Mouse (Mus musculus) ES-E14 (cell line): ENCODE results near the gene Gm9507. TPM values are rescaled to one million over a fixed set of nuclear protein-coding genes. Genes with fewer than 3 reads are reported as not detected.
"Not testable (repeated sequence)": the region's sequence is repeated elsewhere in the genome, so short reads cannot be mapped to it uniquely, and the experiment has no call there.

Source experiments
- DNase-seq: peaks from one replicate; pipeline ENCODE4 v3.0.0-alpha.2; 2013; ENCODE audit warnings: low read depth, low spot score
- H3K27ac ChIP-seq: 2 replicates; pipeline ENCODE4 v1.5.1; 2012; ENCODE audit warnings: low read depth, mild to moderate bottlenecking, low read length, moderate library complexity, mixed read lengths; ENCODE audit not compliant: poor library complexity, insufficient read depth, severe bottlenecking
- H3K36me3 ChIP-seq: 2 replicates; pipeline ENCODE4 v1.6.1; 2012; ENCODE audit warnings: mild to moderate bottlenecking, low read length, moderate library complexity, mixed read lengths; ENCODE audit not compliant: control insufficient read depth, poor library complexity, insufficient read depth, severe bottlenecking
- H3K4me1 ChIP-seq, 2 experiments: fragments of 150-350 bp in 1 of 2; sonication (generic) in 1 of 2; 2 replicates each; pipeline ENCODE4 v1.6.1; 2012; ENCODE audit warnings: low read length in 2 of 2, mild to moderate bottlenecking in 1 of 2, mixed read lengths in 1 of 2; ENCODE audit not compliant: control insufficient read depth in 2 of 2, insufficient read depth in 2 of 2, poor library complexity in 1 of 2
- H3K4me3 ChIP-seq, 2 experiments: fragments of 150-350 bp in 1 of 2; sonication (generic) in 1 of 2; 2 replicates each; pipeline ENCODE4 v1.5.1; 2012; ENCODE audit warnings: low read length in 2 of 2, low read depth in 1 of 2, mild to moderate bottlenecking in 1 of 2, mixed read lengths in 1 of 2; ENCODE audit not compliant: insufficient read depth in 1 of 2, poor library complexity in 1 of 2, severe bottlenecking in 1 of 2
- H3K9ac ChIP-seq: 2 replicates; pipeline ENCODE4 v1.6.1; 2012; ENCODE audit warnings: low read depth, mild to moderate bottlenecking, low read length, mixed read lengths; ENCODE audit not compliant: poor library complexity, insufficient read depth, severe bottlenecking
- H3K9me3 ChIP-seq: fragments of 150-350 bp; sonication (generic); 2 replicates; pipeline ENCODE4 v1.6.1; 2012; ENCODE audit warnings: low read depth, mild to moderate bottlenecking, low read length; ENCODE audit not compliant: control insufficient read depth, insufficient read depth
- HCFC1 ChIP-seq: IDR thresholded peaks from 2 replicates; pipeline ENCODE4 v1.6.1; 2012; ENCODE audit warnings: low read length, inconsistent platforms, borderline replicate concordance; ENCODE audit not compliant: insufficient read depth
- ZNF384 ChIP-seq: IDR thresholded peaks from 2 replicates; pipeline ENCODE4 v1.6.1; 2012; ENCODE audit warnings: low read depth, low read length, inconsistent platforms
- in situ Hi-C, 2 experiments: fragments of 600-800 bp; cut with MboI; formaldehyde crosslinking; loops; one replicate each; pipeline ENCODE4 v1.15.1; 2025; ENCODE audit warnings: low sequenced_read_pairs in 2 of 2, inconsistent platforms in 1 of 2; ENCODE audit not compliant: unreplicated experiment in 2 of 2
- total RNA-seq: library from RNA; depleted of rRNA; stranded (reverse); fragments of 300-350 nt; gene quantifications from 2 replicates; pipeline ENCODE4 v1.2.3, GENCODE M21; 2012; rRNA removed

Gm9507 gene
- total RNA-seq, 1 experiment: not detected

GRCm38 (mm10) chr10:77772142-77772541 is 39.5 kb downstream of the Gm9507 start:
- H3K36me3 ChIP-seq, H3K4me1 ChIP-seq, H3K9ac ChIP-seq, H3K4me3 ChIP-seq, H3K9me3 ChIP-seq, H3K27ac ChIP-seq, in situ Hi-C loops, DNase-seq: not testable (repeated sequence)

- in situ Hi-C loops, H3K27ac ChIP-seq, H3K9ac ChIP-seq, H3K36me3 ChIP-seq, H3K4me3 ChIP-seq, DNase-seq, H3K4me1 ChIP-seq, H3K9me3 ChIP-seq: not testable (repeated sequence)
Measured at GRCm38 (mm10) chr10:77771225-77771624, 40.4 kb downstream of the Gm9507 start, which contains the start of gene Gm3238. Gene Gm3238, minus strand, starts transcription at chr10:77771325.

GRCm38 (mm10) chr10:77769727-77770126 is 41.9 kb downstream of the Gm9507 start:
- in situ Hi-C loops: no loop called here
- no peak overlapping the region for H3K4me3 ChIP-seq
- TF ChIP-seq HCFC1 (no peak), ZNF384 (no peak)
- no peak overlapping the region for H3K9ac ChIP-seq
- no peaks in the 10 kb centered on the region for H3K9me3 ChIP-seq
- H3K27ac ChIP-seq: no peak overlapping the region
- no peaks in the 10 kb centered on the region for H3K4me1 ChIP-seq
- DNase-seq: no peak
- no peaks in the 10 kb centered on the region for H3K36me3 ChIP-seq

Other genes with a start within 250 kb of the Gm9507 start
- 115 and 142 TPM in 2 replicates for gene Pttg1ip, start 230.1 kb downstream of the Gm9507 start, total RNA-seq
- 139 and 148 TPM in 2 replicates for gene Sumo3, start 205.7 kb downstream of the Gm9507 start, total RNA-seq
- gene Gm49325, start 205.6 kb downstream of the Gm9507 start, total RNA-seq: 1.7 and 5.4 TPM in 2 replicates
- gene Ube2g2, start 189.6 kb downstream of the Gm9507 start, total RNA-seq: 21.2 and 32.7 TPM in 2 replicates
- 0.49 and 0.90 TPM in 2 replicates for gene Tspear, start 125.3 kb downstream of the Gm9507 start, total RNA-seq
- gene Gm19402, start 121.1 kb downstream of the Gm9507 start, total RNA-seq: not detected in 2 replicates
- not detected in 2 replicates for gene Gm9508, start 114.6 kb downstream of the Gm9507 start, total RNA-seq
- gene Gm10272, start 105.2 kb downstream of the Gm9507 start, total RNA-seq: not detected in 2 replicates
- gene Gm10024, start 100.4 kb downstream of the Gm9507 start, total RNA-seq: not detected in 2 replicates
- gene Gm10142, start 96.0 kb downstream of the Gm9507 start, total RNA-seq: not detected in 2 replicates
- not detected in 2 replicates for gene Krtap12-1, start 91.2 kb downstream of the Gm9507 start, total RNA-seq
- gene Gm10100, start 85.4 kb downstream of the Gm9507 start, total RNA-seq: not detected in 2 replicates
- not detected in 2 replicates for gene Gm18596, start 69.2 kb downstream of the Gm9507 start, total RNA-seq
- not detected in 2 replicates for gene Gm9736, start 60.5 kb downstream of the Gm9507 start, total RNA-seq
- not detected in 2 replicates for gene Gm3233, start 52.2 kb downstream of the Gm9507 start, total RNA-seq
- gene Gm3238, start 40.5 kb downstream of the Gm9507 start, total RNA-seq: not detected in 2 replicates
- gene Gm7138, start 34.9 kb downstream of the Gm9507 start, total RNA-seq: not detected in 2 replicates
- not detected in 2 replicates for gene Gm3250, start 29.3 kb downstream of the Gm9507 start, total RNA-seq
- gene Gm7137, start 23.6 kb downstream of the Gm9507 start, total RNA-seq: not detected in 2 replicates
- gene Gm9639, start 16.8 kb downstream of the Gm9507 start, total RNA-seq: not detected in 2 replicates
- gene Gm19668, start 12.7 kb downstream of the Gm9507 start, total RNA-seq: not detected in 2 replicates
- gene Gm2696, start 2.8 kb upstream of the Gm9507 start, total RNA-seq: not detected in 2 replicates
- gene Krtap10-4, start 15.3 kb upstream of the Gm9507 start, total RNA-seq: not detected in 2 replicates
- gene Krtap10-10, start 24.1 kb upstream of the Gm9507 start, total RNA-seq: not detected in 2 replicates
- gene Gm36176, start 35.0 kb upstream of the Gm9507 start, total RNA-seq: not detected in 2 replicates
- not detected in 2 replicates for gene Gm10318, start 41.0 kb upstream of the Gm9507 start, total RNA-seq
- not detected in 2 replicates for gene Gm3285, start 50.1 kb upstream of the Gm9507 start, total RNA-seq
- gene Lrrc3, start 90.7 kb upstream of the Gm9507 start, total RNA-seq: 2.5 and 4.1 TPM in 2 replicates
- gene Trpm2, start 158.7 kb upstream of the Gm9507 start, total RNA-seq: 0.54 and 0.63 TPM in 2 replicates
- gene 1810043G02Rik, start 166.7 kb upstream of the Gm9507 start, total RNA-seq: 7.1 and 8.4 TPM in 2 replicates
- 138 and 230 TPM in 2 replicates for gene Pfkl, start 198.2 kb upstream of the Gm9507 start, total RNA-seq
- gene Dnmt3l, start 230.1 kb upstream of the Gm9507 start, total RNA-seq: 328 and 388 TPM in 2 replicates
- gene Aire, start 231.8 kb upstream of the Gm9507 start, total RNA-seq: 68.3 and 88.3 TPM in 2 replicates